Mouse (Mus musculus) heart, adult 2 months (tissue): ENCODE measurements around the gene Wdr31. TPM values are rescaled to one million over a fixed set of nuclear protein-coding genes. Genes with fewer than 3 reads are reported as not detected.

Experiments
- DNase-seq, 2 experiments: peaks; one replicate each; pipeline ENCODE4 v3.0.0; 2021
- H3K27ac ChIP-seq: fragments of 200-600 bp; 2 replicates; pipeline ENCODE4 v1.8.1; 2022
- H3K27me3 ChIP-seq: fragments of 200-500 bp; 2 replicates; pipeline ENCODE4 v1.6.1; 2012; ENCODE audit warnings: mild to moderate bottlenecking, low read length, inconsistent platforms, mixed read lengths; ENCODE audit not compliant: control insufficient read depth, insufficient read depth
- H3K36me3 ChIP-seq: fragments of 200-500 bp; 2 replicates; pipeline ENCODE4 v1.6.1; 2012; ENCODE audit warnings: low read length, inconsistent platforms; ENCODE audit not compliant: control insufficient read depth, insufficient read depth
- H3K4me1 ChIP-seq: fragments of 200-500 bp; 2 replicates; pipeline ENCODE4 v1.6.1; 2011; ENCODE audit warnings: low read length; ENCODE audit not compliant: control insufficient read depth, insufficient read depth
- H3K4me3 ChIP-seq: fragments of 200-600 bp; 2 replicates; pipeline ENCODE4 v1.8.1; 2022
- H3K79me2 ChIP-seq: fragments of 200-500 bp; replicated peaks from 2 replicates; pipeline ENCODE4 v1.6.1; 2012; ENCODE audit warnings: mild to moderate bottlenecking, inconsistent platforms, low read length, moderate library complexity, mixed read lengths; ENCODE audit not compliant: control insufficient read depth, insufficient read depth
- H3K9ac ChIP-seq: fragments of 200-500 bp; 2 replicates; pipeline ENCODE4 v1.6.1; 2012; ENCODE audit warnings: low read depth, mild to moderate bottlenecking, control low read depth, inconsistent platforms, low read length, mixed read lengths
- CTCF ChIP-seq: fragments of 200-600 bp; IDR thresholded peaks from 2 replicates; pipeline ENCODE4 v1.8.1; 2022; ENCODE audit warnings: antibody characterized with exemption, mild to moderate bottlenecking, moderate library complexity
- EP300 ChIP-seq: fragments of 200-500 bp; IDR thresholded peaks from 2 replicates; pipeline ENCODE4 v1.6.1; 2011; ENCODE audit warnings: low read depth, low read length, control low read depth; ENCODE audit not compliant: insufficient read depth
- POLR2A ChIP-seq: fragments of 200-500 bp; IDR thresholded peaks from 2 replicates; pipeline ENCODE4 v1.6.1; 2011; ENCODE audit warnings: mild to moderate bottlenecking, low read depth, low read length, control low read depth; ENCODE audit not compliant: insufficient read depth
- WGBS: fragments of 180-500 bp; shearing (Covaris S2); methylation state at CpG from one replicate; pipeline ENCODE4 v1.1.7; 2018; 5-methylcytosine and 5-hydroxymethylcytosine counted together
- intact Hi-C: fragments of 180-260 bp; cut with DNase I; formaldehyde crosslinking; loops from one replicate; pipeline ENCODE4 v1.15.1; 2025
- polyA plus RNA-seq: library from polyadenylated mRNA; depleted of rRNA; stranded (reverse); fragments of >200 nt; gene quantifications from 2 replicates; pipeline ENCODE4 v1.2.3, GENCODE M21; 2012; rRNA removed
- total RNA-seq, 2 experiments: library from RNA; stranded (reverse); gene quantifications; 2 replicates each; pipeline ENCODE4 v1.2.3; 2021

Wdr31 gene
- total and polyA plus RNA-seq, 3 experiments, result 0.20 to 0.57 (median 0.35) TPM

DNA sequence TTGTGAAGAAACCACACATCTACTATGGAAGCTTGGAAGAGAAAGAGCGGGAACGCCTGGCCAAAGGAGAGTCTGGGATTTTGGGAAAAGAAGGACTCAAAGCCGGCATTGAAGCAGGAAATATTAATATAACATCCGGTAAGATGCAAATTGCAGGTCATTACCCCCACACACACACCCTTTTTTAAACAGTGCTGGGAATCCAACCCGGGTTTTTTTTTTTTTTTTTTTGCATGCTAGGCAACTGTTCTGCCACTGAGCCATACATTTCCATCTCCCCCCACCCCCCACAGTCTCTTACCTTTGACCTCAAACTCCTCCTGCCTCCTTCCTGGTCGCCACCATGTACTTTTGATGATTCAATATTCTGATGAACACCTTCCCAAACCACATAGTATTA, 61.1 kb downstream of the Wdr31 start:
- no peak overlapping the region; the same call in 1 of the 2 replicates for H3K9ac ChIP-seq
- peaks cover 6% of the 10 kb centered on the region for H3K79me2 ChIP-seq
- DNase-seq, result no peak
- H3K4me3 ChIP-seq, result peak overlapping the region; percentile 94
- H3K36me3 ChIP-seq, result peaks cover 8% of the 10 kb centered on the region
- intact Hi-C loops, result loop anchor here (5.0 kb wide), 3 partner anchors 62 to 122 kb away; partner anchors contain the start of gene Hdhd3
- no peaks in the 10 kb centered on the region for H3K27me3 ChIP-seq
- TF ChIP-seq POLR2A (no peak), CTCF (no peak), EP300 (no peak)
- peaks cover 3% of the 10 kb centered on the region for H3K4me1 ChIP-seq
- H3K27ac ChIP-seq, result peak overlapping the region; percentile 94
- 28% methylated on average over 6 of the region's 6 CpGs for WGBS

DNA sequence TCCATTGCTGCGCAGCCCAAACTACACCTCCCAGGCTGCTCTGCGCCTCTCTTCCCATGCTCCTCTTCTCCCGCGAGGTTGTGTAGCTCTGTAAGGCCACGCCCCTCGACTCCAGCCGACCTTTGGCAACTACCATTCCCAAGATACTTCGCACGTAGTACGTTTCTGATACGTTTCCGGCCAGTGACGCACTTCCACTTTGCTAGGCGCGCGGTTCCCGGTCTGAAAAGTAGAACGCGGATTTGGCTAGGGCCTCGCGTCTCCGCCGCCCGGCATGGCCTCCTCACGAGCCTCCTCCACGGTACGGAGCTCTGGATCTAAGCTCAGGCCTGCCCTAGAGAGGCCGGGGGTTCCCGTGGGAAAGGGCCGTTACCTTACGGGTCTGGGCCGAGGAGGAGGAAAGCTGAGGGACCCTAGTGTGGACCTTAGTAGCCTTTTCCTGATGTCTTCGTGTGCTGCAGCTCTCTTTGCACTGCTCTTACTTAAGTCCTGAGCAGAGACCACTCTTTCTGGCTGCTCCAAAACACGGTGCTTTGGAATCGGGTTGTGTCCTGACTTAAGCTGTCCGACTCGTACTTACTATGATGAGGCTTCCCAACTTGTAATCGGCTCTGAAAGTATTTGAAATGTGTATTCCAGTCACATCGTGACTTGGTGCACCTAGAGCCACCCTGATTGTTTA, 62.0 kb downstream of the Wdr31 start, which contains the start of the genes Cdc26 and Prpf4:
Gene Cdc26 (minus strand): TSS at position 42 of the 682 bp plus-strand sequence.
Gene Prpf4 (plus strand): TSS at position 197 of the 682 bp plus-strand sequence.
- under 1% methylated on average over 39 of the region's 39 CpGs for WGBS
- intact Hi-C loops, result loop anchor here (5.0 kb wide), 3 partner anchors 61 to 121 kb away; partner anchors contain the start of gene Hdhd3

DNA sequence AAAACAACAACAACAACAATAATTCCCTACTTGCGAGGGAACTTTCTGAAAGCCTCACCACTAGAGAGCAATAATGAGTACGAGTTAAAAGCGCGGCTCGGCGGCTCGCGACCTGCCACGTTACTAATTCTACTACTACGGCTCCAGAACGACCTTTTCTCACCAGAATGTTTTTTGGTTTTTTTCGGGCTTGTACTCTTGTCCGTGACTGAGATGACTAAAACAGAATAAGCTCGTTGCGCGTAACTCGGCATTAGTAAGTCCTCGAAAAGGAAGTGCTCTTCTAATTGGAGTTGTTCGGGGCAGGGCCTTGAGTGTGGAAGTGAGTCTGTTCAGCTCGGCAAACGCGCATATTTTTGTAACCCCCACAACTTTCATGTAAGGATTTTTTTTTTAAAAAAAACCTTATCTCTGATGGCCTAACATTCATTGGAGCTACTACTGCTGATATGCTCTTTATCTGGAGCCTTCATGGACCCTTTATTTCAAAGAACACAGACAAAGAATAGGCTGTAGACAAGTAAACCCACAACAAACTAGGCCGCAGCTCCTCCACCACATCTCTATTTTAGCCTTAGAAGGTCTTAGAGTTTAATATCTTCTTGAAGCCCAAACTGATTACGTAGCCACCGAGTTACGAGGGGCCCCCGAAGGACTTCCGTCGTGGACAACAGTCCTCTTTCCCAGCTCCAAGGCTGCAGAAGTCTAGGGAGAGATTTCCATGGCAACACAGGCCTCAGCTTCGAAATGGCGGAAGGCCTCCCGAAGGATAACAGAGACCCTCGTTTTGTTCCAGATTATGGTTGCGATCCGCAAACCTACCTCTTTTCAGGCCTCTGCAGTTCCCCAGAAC, 62.7 kb downstream of the Wdr31 start:
- no peaks in the 10 kb centered on the region for H3K27me3 ChIP-seq
- peak overlapping the region; percentile 94 for H3K4me3 ChIP-seq
- TF ChIP-seq CTCF (peak; percentile 73), EP300 (0 out of 2 replicates have a peak, but pooled peaks have one; percentile 28), POLR2A (peak; percentile 56)
- H3K79me2 ChIP-seq, result peaks cover 6% of the 10 kb centered on the region
- peaks cover 3% of the 10 kb centered on the region for H3K4me1 ChIP-seq
- peak; percentile 63 to 77 for DNase-seq
- H3K36me3 ChIP-seq, result peaks cover 7% of the 10 kb centered on the region
- H3K9ac ChIP-seq, result peak overlapping the region; percentile 79
- WGBS, result under 1% methylated on average over 35 of the region's 35 CpGs
- H3K27ac ChIP-seq, result peak overlapping the region; percentile 94
- intact Hi-C loops, result loop anchor here (5.0 kb wide), 3 partner anchors 61 to 121 kb away; partner anchors contain the start of gene Hdhd3

More for the DNA sequence above, 62.0 kb downstream of the Wdr31 start, which contains the start of the genes Cdc26 and Prpf4:
- peak within 1 kb of the TSS; percentile 94 for H3K27ac ChIP-seq
- H3K79me2 ChIP-seq, result peaks cover 6% of the 10 kb centered on the region
- peaks cover 3% of the 10 kb centered on the region for H3K4me1 ChIP-seq
- H3K27me3 ChIP-seq, result no peaks in the 10 kb centered on the region
- peak; percentile 95 to 98 for DNase-seq
- H3K36me3 ChIP-seq, result peaks cover 7% of the 10 kb centered on the region
- H3K4me3 ChIP-seq, result peak within 1 kb of the TSS; percentile 94
- no peak for TF ChIP-seq CTCF
- peak; percentile 62; the same call in 1 of the 2 replicates for TF ChIP-seq EP300
- peak; percentile 82 for TF ChIP-seq POLR2A
- H3K9ac ChIP-seq, result peak within 1 kb of the TSS; percentile 79

DNA sequence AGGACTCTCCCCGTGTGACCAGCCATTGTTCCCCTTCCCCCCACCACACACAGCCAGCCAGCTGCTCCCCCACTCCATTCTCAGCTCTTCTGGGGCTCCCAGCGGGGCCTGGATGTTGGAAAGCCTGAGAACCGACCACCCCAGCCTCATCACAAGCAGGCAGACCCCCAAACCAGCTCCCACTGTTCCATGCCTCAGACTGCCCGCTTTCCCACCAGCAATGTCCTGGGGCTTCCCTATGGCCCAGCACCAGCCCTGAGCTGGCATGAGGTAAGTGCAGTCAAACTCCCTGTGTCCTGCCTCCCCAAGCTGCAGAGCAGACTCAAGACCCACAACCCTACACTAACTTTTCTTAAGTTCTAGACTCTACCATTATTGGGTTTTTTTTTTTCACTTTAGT, 64.6 kb downstream of the Wdr31 start:
- H3K4me3 ChIP-seq, result no peak overlapping the region
- peaks cover 7% of the 10 kb centered on the region for H3K36me3 ChIP-seq
- H3K79me2 ChIP-seq, result peaks cover 6% of the 10 kb centered on the region
- WGBS, result 82% methylated on average over 4 of the region's 4 CpGs
- no peak overlapping the region for H3K27ac ChIP-seq
- DNase-seq, result no peak
- H3K4me1 ChIP-seq, result peaks cover 3% of the 10 kb centered on the region
- intact Hi-C loops, result loop anchor here (5.0 kb wide), 3 partner anchors 59 to 119 kb away; partner anchors contain the start of gene Hdhd3
- no peak overlapping the region for H3K9ac ChIP-seq
- no peak for TF ChIP-seq CTCF
- TF ChIP-seq POLR2A, result no peak
- TF ChIP-seq EP300, result no peak
- H3K27me3 ChIP-seq, result no peaks in the 10 kb centered on the region

DNA sequence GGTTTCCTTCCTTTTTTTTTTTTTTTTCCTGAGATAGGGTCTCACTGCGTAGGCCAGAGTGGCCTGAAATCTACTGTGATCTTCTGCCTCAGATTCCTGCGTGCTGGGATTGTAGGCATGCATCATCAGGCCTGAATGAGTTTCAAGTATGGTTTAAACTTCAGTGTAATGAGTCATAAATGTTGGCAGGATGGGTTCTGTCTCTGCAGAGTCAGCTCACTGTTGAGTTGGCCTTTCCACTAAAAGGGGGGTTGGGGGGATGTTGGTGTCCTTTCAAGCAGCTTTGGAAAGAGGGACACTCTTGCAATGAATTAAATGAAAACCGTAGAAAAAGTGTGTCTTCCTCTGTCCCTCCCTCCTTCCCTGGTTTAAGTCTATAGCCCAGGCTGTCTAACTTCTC, 71.7 kb downstream of the Wdr31 start:
- H3K79me2 ChIP-seq, result 0 out of 2 replicates have a peak, but pooled peaks cover 2% of the 10 kb centered on the region
- DNase-seq, result no peak
- H3K27ac ChIP-seq, result no peak overlapping the region
- H3K4me1 ChIP-seq, result peaks cover 3% of the 10 kb centered on the region
- peaks cover 27% of the 10 kb centered on the region for H3K36me3 ChIP-seq
- TF ChIP-seq CTCF (no peak), POLR2A (no peak), EP300 (no peak)
- WGBS, result 59% methylated on average over 3 of the region's 3 CpGs
- intact Hi-C loops, result loop anchor here (2.0 kb wide), 1 partner anchor 32 kb away; no protein-coding TSS in a partner anchor
- no peaks in the 10 kb centered on the region for H3K27me3 ChIP-seq
- no peak overlapping the region for H3K4me3 ChIP-seq
- H3K9ac ChIP-seq, result no peak overlapping the region

Other genes starting within 250 kb of the Wdr31 start
- 1 to 10 TPM; 1.5 to 2.0 TPM for gene Zfp37, start 239.8 kb downstream of the Wdr31 start, total RNA-seq
- 0.25 and 0.88 TPM in 2 replicates for gene Zfp37, start 239.8 kb downstream of the Wdr31 start, polyA plus RNA-seq
- gene Slc31a2, start 208.3 kb downstream of the Wdr31 start, total RNA-seq, result 10 to 100 TPM; 19.9 to 22.9 TPM
- 19.1 and 27.8 TPM in 2 replicates for gene Slc31a2, start 208.3 kb downstream of the Wdr31 start, polyA plus RNA-seq
- gene Fkbp15, start 110.3 kb downstream of the Wdr31 start, total RNA-seq, result 10 to 100 TPM; 16.6 to 19.6 TPM
- 14.7 and 19.4 TPM in 2 replicates for gene Fkbp15, start 110.3 kb downstream of the Wdr31 start, polyA plus RNA-seq
- gene Slc31a1, start 110.2 kb downstream of the Wdr31 start, total RNA-seq, result 10 to 100 TPM; 17.4 to 19.1 TPM
- gene Slc31a1, start 110.2 kb downstream of the Wdr31 start, polyA plus RNA-seq, result 14.8 and 25.5 TPM in 2 replicates
- 10 to 100 TPM; 44.6 to 47.7 TPM for gene Cdc26, start 62.3 kb downstream of the Wdr31 start, total RNA-seq
- 23.8 and 49.8 TPM in 2 replicates for gene Cdc26, start 62.3 kb downstream of the Wdr31 start, polyA plus RNA-seq
- gene Prpf4, start 62.1 kb downstream of the Wdr31 start, total RNA-seq, result 1 to 10 TPM; 9.9 TPM
- gene Prpf4, start 62.1 kb downstream of the Wdr31 start, polyA plus RNA-seq, result 7.4 and 11.3 TPM in 2 replicates
- not detected for gene Rnf183, start 35.6 kb downstream of the Wdr31 start, total RNA-seq
- not detected in 2 replicates for gene Rnf183, start 35.6 kb downstream of the Wdr31 start, polyA plus RNA-seq
- gene Bspry, start 9.2 kb upstream of the Wdr31 start, total RNA-seq, result under 1 TPM; 0.09 to 0.13 TPM
- 0.41 and 1.2 TPM in 2 replicates for gene Bspry, start 9.2 kb upstream of the Wdr31 start, polyA plus RNA-seq
- gene Hdhd3, start 32.6 kb upstream of the Wdr31 start, total RNA-seq, result 1 to 10 TPM; 3.9 to 4.0 TPM
- 9.0 and 11.2 TPM in 2 replicates for gene Hdhd3, start 32.6 kb upstream of the Wdr31 start, polyA plus RNA-seq
- gene Alad, start 49.0 kb upstream of the Wdr31 start, total RNA-seq, result 10 to 100 TPM; 65.6 to 70.8 TPM
- 123 and 126 TPM in 2 replicates for gene Alad, start 49.0 kb upstream of the Wdr31 start, polyA plus RNA-seq
- 10 to 100 TPM; 16.1 to 19.1 TPM for gene Pole3, start 54.2 kb upstream of the Wdr31 start, total RNA-seq
- gene Pole3, start 54.2 kb upstream of the Wdr31 start, polyA plus RNA-seq, result 10.5 and 18.0 TPM in 2 replicates
- gene 4933430I17Rik, start 54.5 kb upstream of the Wdr31 start, total RNA-seq, result not detected
- not detected in 2 replicates for gene 4933430I17Rik, start 54.5 kb upstream of the Wdr31 start, polyA plus RNA-seq
- 10 to 100 TPM; 23.5 to 33.7 TPM for gene Rgs3, start 89.0 kb upstream of the Wdr31 start, total RNA-seq
- 48.1 and 49.4 TPM in 2 replicates for gene Rgs3, start 89.0 kb upstream of the Wdr31 start, polyA plus RNA-seq